8 mouse cellular contexts compared by ENCODE assay signal in the genomic region with DNA sequence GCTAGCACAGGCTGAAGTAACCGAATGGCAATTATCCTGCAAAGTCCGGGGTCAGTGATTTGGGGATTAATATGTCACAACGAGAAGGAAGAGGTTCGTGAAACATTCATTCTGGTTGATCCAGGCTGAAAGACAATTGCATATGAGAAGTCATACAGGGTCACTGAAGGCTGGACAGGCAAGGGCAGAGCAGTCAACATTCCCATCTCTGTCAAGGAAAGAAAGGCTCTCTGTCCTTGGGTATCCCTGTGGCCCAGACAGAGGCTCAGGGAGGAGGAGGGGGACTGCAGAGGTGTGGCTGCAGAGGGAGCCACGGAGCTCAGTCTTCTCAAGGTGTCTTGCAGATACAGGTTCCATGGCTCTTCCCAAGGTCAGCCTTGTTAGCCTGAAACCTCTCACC.
A peak's percentile ranks its signal among the peaks of the same experiment; 100 is the strongest.
DNase-seq lines count a peak whose midpoint lies in the region; ATAC-seq and TF ChIP-seq lines count a peak whose summit lies in the region.

No protein-coding gene starts in this region.

- no peaks in the 10 kb centered on the region for H3K36me3 ChIP-seq in megakaryocyte, embryonic 14.5 days (replicated peaks; ENCODE audit: low read length)
- H3K36me3 ChIP-seq in kidney, embryonic 16.5 days (ENCODE audit: insufficient read depth, low read length) = no peaks in the 10 kb centered on the region
- H3K36me3 ChIP-seq in small intestine, adult 2 months (ENCODE audit: control insufficient read depth, insufficient read depth, low read length) = no peaks in the 10 kb centered on the region

- H3K9me3 ChIP-seq in megakaryocyte, embryonic 14.5 days = no peaks in the 10 kb centered on the region
- no peaks in the 10 kb centered on the region for H3K9me3 ChIP-seq in kidney, embryonic 16.5 days (ENCODE audit: low read length)

- H3K9ac ChIP-seq in kidney, embryonic 16.5 days (replicated peaks; ENCODE audit: low read length) = peak overlapping the region; percentile 9; the same call in 1 of the 2 replicates

- H3K4me1 ChIP-seq in megakaryocyte, embryonic 14.5 days = peaks cover 79% of the 10 kb centered on the region
- H3K4me1 ChIP-seq in kidney, embryonic 16.5 days (ENCODE audit: insufficient read depth, low read length) = peaks cover 91% of the 10 kb centered on the region
- H3K4me1 ChIP-seq in small intestine, adult 2 months (ENCODE audit: control insufficient read depth, insufficient read depth, insufficient read length, low read length) = peaks cover 55% of the 10 kb centered on the region

- H3K27ac ChIP-seq in kidney, embryonic 16.5 days (ENCODE audit: low read length) = peak overlapping the region; percentile 89
- peak overlapping the region; percentile 94 for H3K27ac ChIP-seq in small intestine, adult 2 months (ENCODE audit: insufficient read depth, low read depth, low read length)

- no peak for ATAC-seq in megakaryocyte, adult 5-6 weeks (ENCODE audit: poor library complexity, severe bottlenecking)
- no peak for ATAC-seq in kidney, embryonic 16.5 days (ENCODE audit: low FRiP score, low TSS enrichment)

- no peak overlapping the region for H3K4me2 ChIP-seq in kidney, embryonic 16.5 days (replicated peaks; ENCODE audit: low read depth, low read length)

- H3K4me3 ChIP-seq in megakaryocyte, embryonic 14.5 days (replicated peaks) = peak overlapping the region; percentile 7
- no peak overlapping the region for H3K4me3 ChIP-seq in kidney, embryonic 16.5 days (ENCODE audit: low read length)
- H3K4me3 ChIP-seq in small intestine, adult 2 months (ENCODE audit: low read depth, low read length) = no peak overlapping the region

- TF ChIP-seq POLR2A in small intestine, adult 2 months (IDR thresholded peaks at IDR 0.05; ENCODE audit: low read depth, low read length) = no peak

- no peak for TF ChIP-seq CTCF in small intestine, adult 2 months (IDR thresholded peaks at IDR 0.05; ENCODE audit: extremely low read depth, insufficient read length, insufficient replicate concordance, low read depth, low read length)

- peak; percentile 40 for DNase-seq in adrenal gland, postnatal 10 days
- DNase-seq in adrenal gland, postnatal 4 days (ENCODE audit: low spot score in 2 of 2) = no peak
- DNase-seq in gastrocnemius, postnatal 25 days = no peak
- no peak for DNase-seq in layer of hippocampus, postnatal 10 days (ENCODE audit: low spot score in 2 of 2)

- 24% methylated on average over 5 of the region's 5 CpGs for WGBS in kidney, embryonic 16.5 days
- WGBS in small intestine, adult 2 months = 16% methylated on average over 5 of the region's 5 CpGs

- no peaks in the 10 kb centered on the region for H3K27me3 ChIP-seq in megakaryocyte, embryonic 14.5 days (replicated peaks)
- no peaks in the 10 kb centered on the region for H3K27me3 ChIP-seq in kidney, embryonic 16.5 days (ENCODE audit: insufficient read depth, low read length)
- no peaks in the 10 kb centered on the region for H3K27me3 ChIP-seq in small intestine, adult 2 months (ENCODE audit: control insufficient read depth, insufficient read depth, low read length)
